Mouse (Mus musculus) midbrain, embryonic 15.5 days (tissue): ENCODE measurements at regions not wholly inside any gene's neighbourhood (a gene's known extent, or its start where the extent isn't known, plus 50 kb on each side); places are given as distances from the start of the nearest gene placed in this dataset.

Experiments
- ATAC-seq: fragments of 200-750 bp; cut with Nextera tagmentation; replicated peaks from 2 replicates; pipeline ENCODE4 v1.8.0; 2017; ENCODE audit warnings: moderate TSS enrichment
- H3K27ac ChIP-seq: fragments of 300-500 bp; sonication (generic); 2 replicates; pipeline ENCODE4 v1.5.1; 2015; ENCODE audit warnings: mild to moderate bottlenecking, inconsistent platforms
- H3K27me3 ChIP-seq: fragments of 300-500 bp; sonication (generic); replicated peaks from 2 replicates; pipeline ENCODE4 v1.6.1; 2015; ENCODE audit warnings: inconsistent platforms
- H3K36me3 ChIP-seq: fragments of 300-500 bp; sonication (generic); replicated peaks from 2 replicates; pipeline ENCODE4 v1.6.1; 2015; ENCODE audit warnings: inconsistent platforms
- H3K4me1 ChIP-seq: fragments of 300-500 bp; sonication (generic); 2 replicates; pipeline ENCODE4 v1.6.1; 2015; ENCODE audit warnings: inconsistent platforms
- H3K4me2 ChIP-seq: fragments of 300-500 bp; sonication (generic); 2 replicates; pipeline ENCODE4 v1.6.1; 2015; ENCODE audit warnings: inconsistent platforms, mild to moderate bottlenecking, moderate library complexity
- H3K4me3 ChIP-seq: fragments of 300-500 bp; sonication (generic); 2 replicates; pipeline ENCODE4 v1.5.1; 2015; ENCODE audit warnings: mild to moderate bottlenecking, inconsistent platforms
- H3K9ac ChIP-seq: fragments of 300-500 bp; sonication (generic); 2 replicates; pipeline ENCODE4 v1.6.1; 2015; ENCODE audit warnings: mild to moderate bottlenecking, inconsistent platforms
- H3K9me3 ChIP-seq: fragments of 300-500 bp; sonication (generic); 2 replicates; pipeline ENCODE4 v1.6.1; 2016; ENCODE audit warnings: inconsistent platforms
- WGBS: fragments of 180-500 bp; shearing (Covaris S2); methylation state at CpG from one replicate; pipeline ENCODE4 v1.1.7; 2015; ENCODE audit warnings: mixed read lengths; 5-methylcytosine and 5-hydroxymethylcytosine counted together

DNA sequence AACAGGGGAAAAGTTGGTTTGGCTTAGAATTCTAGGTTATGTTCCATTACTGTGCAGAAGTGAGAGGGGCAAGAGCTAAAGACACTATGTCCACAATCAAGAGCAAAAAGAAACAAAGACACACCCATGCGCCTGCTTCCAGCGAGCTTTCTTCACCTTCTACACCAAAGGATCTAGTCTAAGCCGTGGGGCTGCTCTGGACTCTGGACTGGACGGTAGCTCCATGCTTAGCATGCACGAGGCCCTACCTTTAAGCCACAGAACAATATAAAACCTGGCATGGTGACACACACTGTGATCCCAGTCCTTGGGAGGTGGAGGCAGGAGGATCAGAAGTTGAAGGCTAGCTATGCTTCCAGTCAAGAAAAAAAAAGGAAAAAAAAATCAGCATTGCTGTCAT, 73.0 kb upstream of the Pias1 start:
- WGBS, result 83% methylated on average over 5 of the region's 5 CpGs

DNA sequence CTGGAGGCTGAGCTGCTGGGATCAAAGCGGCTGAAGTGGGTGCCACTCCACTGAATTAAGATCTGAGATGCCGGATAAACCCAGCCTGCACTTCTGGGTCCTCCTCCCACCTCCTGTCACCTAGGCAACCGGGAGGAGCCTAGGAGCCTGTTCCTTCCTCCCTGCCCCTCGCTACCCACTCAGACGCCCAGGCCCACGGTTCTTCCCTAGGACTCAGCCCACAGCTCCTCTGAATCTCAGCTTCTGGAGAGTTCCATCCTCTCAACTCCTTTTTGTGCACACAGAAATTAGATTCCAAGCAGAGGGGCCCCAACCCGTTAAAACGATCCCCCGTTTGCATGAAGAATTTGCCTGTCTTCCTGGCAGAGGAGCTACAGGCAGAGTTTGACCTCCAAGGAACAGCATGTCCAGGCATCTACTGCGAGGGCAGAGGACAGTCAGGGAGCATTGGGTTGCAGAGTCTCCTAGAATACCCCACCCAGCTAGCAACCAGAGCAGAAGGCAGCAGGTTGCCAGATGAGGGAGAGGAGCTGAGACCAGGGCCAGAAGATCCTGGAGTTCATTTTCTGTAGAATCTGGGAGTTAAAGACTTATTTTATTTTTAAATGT, 71.6 kb upstream of the Pias1 start:
- ATAC-seq, result peak; percentile 90
- Histone ChIP-seq H3K36me3 (no peaks in the 10 kb centered on the region), H3K4me3 (peak overlapping the region; percentile 4; the same call in 1 of the 2 replicates), H3K27me3 (peaks cover 4% of the 10 kb centered on the region; the same call in 1 of the 2 replicates), H3K9ac (no peak overlapping the region; the same call in 1 of the 2 replicates), H3K9me3 (0 out of 2 replicates have a peak, but pooled peaks cover 8% of the 10 kb centered on the region), H3K4me2 (peak overlapping the region; percentile 45), H3K4me1 (peaks cover 15% of the 10 kb centered on the region), H3K27ac (peak overlapping the region; percentile 64)
- under 1% methylated on average over 10 of the region's 10 CpGs for WGBS

More for the DNA sequence above, 73.0 kb upstream of the Pias1 start:
- H3K27me3 ChIP-seq, result peaks cover 4% of the 10 kb centered on the region; the same call in 1 of the 2 replicates
- no peaks in the 10 kb centered on the region for H3K36me3 ChIP-seq
- H3K4me1 ChIP-seq, result peaks cover 15% of the 10 kb centered on the region
- no peak overlapping the region for H3K4me3 ChIP-seq
- no peak for ATAC-seq
- H3K27ac ChIP-seq, result no peak overlapping the region
- H3K4me2 ChIP-seq, result no peak overlapping the region
- 0 out of 2 replicates have a peak, but pooled peaks cover 8% of the 10 kb centered on the region for H3K9me3 ChIP-seq
- no peak overlapping the region for H3K9ac ChIP-seq

DNA sequence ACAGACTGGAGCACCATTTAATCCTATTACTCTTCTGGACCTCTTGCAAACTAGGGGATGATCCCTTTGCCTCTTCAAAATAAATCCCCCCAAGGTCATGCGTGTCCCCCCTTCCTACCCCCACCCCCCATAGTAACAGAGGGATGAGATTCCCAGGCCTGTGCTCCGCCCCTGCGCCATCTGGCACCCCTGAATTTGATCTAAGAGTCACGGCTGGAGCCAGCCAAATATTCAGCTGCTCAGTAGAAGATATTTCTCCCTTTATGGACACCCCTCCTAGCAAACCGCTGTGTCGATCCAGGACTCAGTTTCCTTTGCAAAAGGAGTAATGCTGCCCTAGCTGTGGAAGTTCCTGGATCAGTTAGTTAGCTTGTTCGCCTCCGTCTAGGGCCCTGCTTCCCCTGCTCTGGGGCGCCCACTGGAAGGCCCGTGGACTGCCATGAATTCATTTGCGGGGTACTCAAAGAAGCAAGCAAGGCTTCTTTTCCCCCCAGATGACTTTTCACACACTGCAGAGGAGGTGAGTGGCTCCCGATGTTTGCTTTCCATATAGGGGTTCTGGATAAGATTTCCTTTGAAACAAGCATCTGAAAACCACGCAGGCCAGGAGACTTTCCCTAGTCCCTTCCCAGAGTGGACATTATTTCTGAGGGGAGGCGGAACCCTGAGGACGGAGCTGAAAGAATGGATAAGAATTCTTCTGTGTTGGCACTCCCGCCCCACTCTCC, 70.9 kb upstream of the Pias1 start:
- H3K27me3 ChIP-seq, result peaks cover 4% of the 10 kb centered on the region; the same call in 1 of the 2 replicates
- 10% methylated on average over 16 of the region's 16 CpGs for WGBS
- H3K27ac ChIP-seq, result peak overlapping the region; percentile 64
- no peak overlapping the region; the same call in 1 of the 2 replicates for H3K9ac ChIP-seq
- H3K4me3 ChIP-seq, result peak overlapping the region; percentile 4; the same call in 1 of the 2 replicates
- H3K36me3 ChIP-seq, result no peaks in the 10 kb centered on the region
- H3K9me3 ChIP-seq, result 0 out of 2 replicates have a peak, but pooled peaks cover 8% of the 10 kb centered on the region
- 0 out of 2 replicates have a peak, but pooled peaks have one; percentile 37 for ATAC-seq
- peak overlapping the region; percentile 45 for H3K4me2 ChIP-seq
- peaks cover 15% of the 10 kb centered on the region for H3K4me1 ChIP-seq

DNA sequence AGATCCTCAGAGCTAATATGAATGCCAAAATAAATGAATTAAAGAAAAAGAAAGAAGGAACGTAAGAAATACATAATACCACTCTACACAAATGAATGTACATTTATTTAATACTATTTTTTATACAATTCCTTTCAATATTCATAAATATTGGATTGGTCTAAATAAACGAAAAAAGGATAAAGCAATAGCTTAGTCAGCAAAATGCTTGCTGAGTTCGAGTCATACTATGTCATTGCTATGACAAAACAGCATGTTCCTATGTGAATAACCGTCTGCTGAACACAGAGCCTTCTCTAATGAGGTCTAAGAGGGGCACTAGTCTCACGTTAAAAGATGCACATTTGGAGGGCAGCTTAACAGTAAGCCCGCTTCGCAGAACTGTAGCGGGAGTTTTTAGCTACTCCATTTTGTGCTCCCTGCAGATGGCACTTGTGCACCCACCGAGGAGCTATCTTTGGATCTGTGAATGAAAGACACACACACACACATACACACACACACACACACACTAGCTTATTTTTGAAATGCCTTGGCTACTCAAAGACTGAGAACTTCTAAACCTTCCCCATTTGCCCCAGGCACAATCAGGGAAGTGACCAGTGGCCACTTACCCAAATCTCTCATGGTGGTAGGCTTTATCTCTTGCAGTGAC, 69.1 kb upstream of the Pias1 start:
- Histone ChIP-seq H3K9me3 (no peaks in the 10 kb centered on the region), H3K4me1 (peaks cover 15% of the 10 kb centered on the region), H3K27me3 (peaks cover 4% of the 10 kb centered on the region; the same call in 1 of the 2 replicates), H3K27ac (no peak overlapping the region), H3K4me3 (no peak overlapping the region), H3K9ac (no peak overlapping the region), H3K4me2 (no peak overlapping the region), H3K36me3 (no peaks in the 10 kb centered on the region)
- WGBS, result 77% methylated on average over 9 of the region's 9 CpGs
- ATAC-seq, result no peak

DNA sequence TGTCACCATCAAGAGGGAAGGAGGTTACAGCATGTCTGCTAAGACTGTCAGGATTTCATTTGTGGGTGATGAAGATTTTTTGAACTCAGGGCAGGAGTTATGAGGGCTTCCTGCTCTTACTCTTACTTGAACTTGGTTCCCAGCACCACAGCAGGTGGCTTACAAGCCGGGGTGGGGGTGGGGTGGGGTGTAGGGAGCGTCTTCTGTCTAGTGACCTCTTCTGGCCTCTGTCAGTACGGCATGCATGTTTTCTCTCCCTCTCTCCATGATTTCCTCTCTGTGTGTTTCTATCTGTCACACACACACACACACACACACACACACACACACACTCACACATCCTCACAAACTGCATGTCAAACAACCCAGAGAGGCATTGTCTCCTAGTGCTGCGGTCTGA, 64.5 kb upstream of the Pias1 start:
- no peak overlapping the region for H3K4me2 ChIP-seq
- WGBS, result 54% methylated on average over 4 of the region's 4 CpGs

DNA sequence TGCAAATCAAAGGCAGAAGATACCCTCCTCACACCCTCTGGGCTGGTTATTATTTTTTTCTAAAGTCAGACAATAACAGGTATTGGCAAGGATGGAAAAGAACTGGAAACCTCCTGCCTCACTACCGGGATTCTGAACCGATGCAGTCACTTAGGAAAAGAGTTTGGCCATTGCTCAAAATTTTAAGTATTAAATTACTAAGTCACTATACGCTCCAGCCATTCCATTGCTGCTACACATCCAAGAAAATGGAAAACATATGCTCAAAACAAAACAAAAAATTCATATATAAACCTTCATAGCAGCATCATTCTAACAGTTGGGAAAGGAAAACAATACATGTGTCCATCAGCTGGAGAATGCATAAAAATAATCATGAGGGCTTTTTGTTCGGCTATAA, 63.9 kb upstream of the Pias1 start:
- WGBS, result 85% methylated on average over 4 of the region's 4 CpGs
- H3K36me3 ChIP-seq, result no peaks in the 10 kb centered on the region
- no peaks in the 10 kb centered on the region for H3K9me3 ChIP-seq
- H3K9ac ChIP-seq, result no peak overlapping the region
- H3K27me3 ChIP-seq, result no peaks in the 10 kb centered on the region
- no peak overlapping the region for H3K27ac ChIP-seq
- ATAC-seq, result no peak
- H3K4me2 ChIP-seq, result no peak overlapping the region
- no peaks in the 10 kb centered on the region for H3K4me1 ChIP-seq
- H3K4me3 ChIP-seq, result no peak overlapping the region

More for the DNA sequence above, 64.5 kb upstream of the Pias1 start:
- no peak for ATAC-seq
- H3K9ac ChIP-seq, result no peak overlapping the region
- H3K36me3 ChIP-seq, result no peaks in the 10 kb centered on the region
- H3K27ac ChIP-seq, result no peak overlapping the region
- H3K4me1 ChIP-seq, result no peaks in the 10 kb centered on the region
- H3K4me3 ChIP-seq, result no peak overlapping the region
- no peaks in the 10 kb centered on the region for H3K27me3 ChIP-seq
- no peaks in the 10 kb centered on the region for H3K9me3 ChIP-seq

DNA sequence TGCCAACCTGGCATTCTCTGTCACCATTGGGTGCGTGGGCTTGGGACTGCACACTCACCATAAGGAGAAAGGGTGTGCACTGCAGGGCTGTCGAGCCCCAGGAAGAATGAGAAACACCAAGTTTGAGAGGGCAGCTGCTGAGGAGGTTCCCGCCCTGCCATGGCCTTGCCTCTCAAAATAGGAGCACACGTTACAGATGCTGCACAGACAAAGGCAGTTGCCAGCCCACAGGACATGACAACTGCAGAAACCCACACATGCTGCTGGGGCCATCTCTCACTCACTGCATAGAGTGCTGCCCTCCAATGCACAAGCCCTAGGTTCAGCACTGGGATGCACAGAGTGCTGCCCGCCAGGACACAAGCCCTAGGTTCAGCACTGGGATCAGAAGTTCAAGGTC, 61.6 kb upstream of the Pias1 start:
- H3K36me3 ChIP-seq, result no peaks in the 10 kb centered on the region
- no peak overlapping the region for H3K4me3 ChIP-seq
- H3K27me3 ChIP-seq, result no peaks in the 10 kb centered on the region
- no peaks in the 10 kb centered on the region for H3K4me1 ChIP-seq
- no peak overlapping the region for H3K9ac ChIP-seq
- H3K27ac ChIP-seq, result no peak overlapping the region
- no peak for ATAC-seq
- 85% methylated on average over 5 of the region's 5 CpGs for WGBS
- no peaks in the 10 kb centered on the region for H3K9me3 ChIP-seq
- no peak overlapping the region for H3K4me2 ChIP-seq

DNA sequence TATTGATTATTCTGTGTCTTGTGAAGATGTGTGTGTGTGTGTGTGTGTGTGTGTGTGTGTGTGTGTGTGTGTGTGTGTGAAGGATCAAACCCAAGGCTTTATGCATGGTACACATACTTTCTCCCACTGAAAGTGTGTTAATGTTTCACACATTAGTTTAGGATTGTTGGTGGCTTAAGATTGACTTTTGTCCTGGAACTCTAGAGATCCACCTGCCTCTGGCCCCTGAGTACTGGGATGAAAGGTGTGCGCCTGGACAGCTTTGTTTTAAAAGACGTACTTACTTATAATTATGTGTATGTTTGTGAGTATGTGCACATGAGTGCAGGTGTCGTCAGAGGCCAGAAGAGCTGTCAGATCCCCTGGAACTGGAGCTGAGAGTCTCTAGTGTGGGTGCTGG, 59.3 kb upstream of the Pias1 start:
- Histone ChIP-seq H3K4me3 (no peak overlapping the region), H3K36me3 (no peaks in the 10 kb centered on the region), H3K9ac (no peak overlapping the region), H3K27ac (no peak overlapping the region), H3K4me1 (no peaks in the 10 kb centered on the region), H3K4me2 (no peak overlapping the region), H3K9me3 (no peaks in the 10 kb centered on the region), H3K27me3 (no peaks in the 10 kb centered on the region)
- WGBS, result 88% methylated on average over 3 of the region's 3 CpGs
- ATAC-seq, result no peak

DNA sequence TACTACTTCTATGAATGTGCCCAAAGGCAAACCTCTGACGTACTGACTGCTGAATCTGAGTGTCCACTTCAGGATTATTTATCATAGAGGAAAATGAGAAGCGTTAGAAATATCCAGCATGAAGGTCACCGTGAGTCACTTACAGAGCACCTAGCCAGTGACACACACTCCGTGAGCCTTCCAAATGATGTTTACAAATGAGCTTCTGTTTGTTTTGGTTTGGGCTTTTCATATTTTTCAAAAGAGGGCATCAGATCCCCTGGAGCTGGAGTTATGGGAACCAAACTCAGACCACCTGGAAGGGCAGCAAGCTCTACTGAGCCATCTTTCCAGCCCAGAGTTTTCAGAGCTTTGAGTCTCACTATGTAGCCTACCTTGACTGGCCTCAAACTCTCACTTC, 57.8 kb upstream of the Pias1 start:
- WGBS, result 83% methylated on average over 4 of the region's 4 CpGs
- Histone ChIP-seq H3K9ac (no peak overlapping the region), H3K27ac (no peak overlapping the region), H3K4me2 (no peak overlapping the region), H3K4me1 (no peaks in the 10 kb centered on the region), H3K36me3 (no peaks in the 10 kb centered on the region), H3K9me3 (no peaks in the 10 kb centered on the region), H3K4me3 (no peak overlapping the region), H3K27me3 (no peaks in the 10 kb centered on the region)
- no peak for ATAC-seq

DNA sequence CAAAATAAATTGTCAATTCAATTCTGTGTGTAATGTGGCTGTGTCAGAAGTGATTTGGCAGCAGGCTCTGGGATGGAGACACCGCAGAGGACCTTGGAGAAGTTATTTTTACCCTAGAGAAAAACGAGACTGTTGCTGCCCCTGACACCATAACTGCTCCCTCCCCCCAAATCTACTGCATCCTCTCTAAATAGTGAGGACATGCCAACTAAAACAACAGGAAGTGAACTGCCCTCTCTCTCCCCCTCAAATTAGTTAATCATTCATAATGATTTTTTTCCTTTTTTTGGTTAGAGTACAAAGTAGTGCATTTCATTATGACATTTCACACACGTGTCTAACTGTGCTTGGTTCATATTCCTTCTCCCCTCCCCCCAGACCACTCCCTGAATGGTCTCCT, 55.6 kb upstream of the Pias1 start:
- no peak for ATAC-seq
- no peak overlapping the region for H3K27ac ChIP-seq
- no peaks in the 10 kb centered on the region for H3K9me3 ChIP-seq
- no peaks in the 10 kb centered on the region for H3K36me3 ChIP-seq
- no peak overlapping the region for H3K4me2 ChIP-seq
- no peaks in the 10 kb centered on the region for H3K4me1 ChIP-seq
- no peak overlapping the region for H3K4me3 ChIP-seq
- 46% methylated on average over 3 of the region's 3 CpGs for WGBS
- no peaks in the 10 kb centered on the region for H3K27me3 ChIP-seq
- no peak overlapping the region for H3K9ac ChIP-seq

DNA sequence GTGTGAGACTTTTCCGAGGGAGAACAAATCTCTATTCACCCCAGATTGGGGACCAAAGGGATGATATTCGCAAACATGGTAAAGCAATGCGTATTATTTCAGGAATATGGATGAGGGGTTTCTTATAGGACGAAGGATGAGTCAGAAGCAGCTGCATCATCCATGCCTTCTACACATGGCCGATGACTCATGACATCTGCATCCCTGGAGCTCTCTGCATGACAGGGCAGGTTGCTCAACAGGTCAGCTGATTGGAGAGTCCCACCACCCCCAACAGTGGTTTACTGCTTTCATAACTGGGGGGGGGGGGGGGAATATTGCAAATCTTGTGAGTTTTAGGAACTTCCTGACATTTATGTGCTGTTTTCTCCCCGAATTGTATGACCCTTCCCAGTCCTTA, 50.3 kb upstream of the Pias1 start:
- no peaks in the 10 kb centered on the region for H3K27me3 ChIP-seq
- no peak for ATAC-seq
- H3K4me1 ChIP-seq, result no peaks in the 10 kb centered on the region
- H3K36me3 ChIP-seq, result no peaks in the 10 kb centered on the region
- H3K9ac ChIP-seq, result no peak overlapping the region
- H3K4me3 ChIP-seq, result no peak overlapping the region
- 94% methylated on average over 6 of the region's 6 CpGs for WGBS
- no peak overlapping the region for H3K27ac ChIP-seq
- H3K4me2 ChIP-seq, result no peak overlapping the region
- H3K9me3 ChIP-seq, result no peaks in the 10 kb centered on the region
